Mouse (Mus musculus) forebrain, embryonic 14.5 days (tissue): ENCODE measurements around the gene Dbx1. TPM values are rescaled to one million over a fixed set of nuclear protein-coding genes. Genes with fewer than 3 reads are reported as not detected.

ENCODE experiments used
- ATAC-seq: fragments of 200-750 bp; cut with Nextera tagmentation; 2 replicates; pipeline ENCODE4 v1.8.0; 2017; ENCODE audit warnings: mild to moderate bottlenecking, moderate library complexity
- DNase-seq: peaks from one replicate; pipeline ENCODE4 v3.0.0-alpha.2; 2015; ENCODE audit warnings: low spot score
- H3K27ac ChIP-seq: fragments of 300-500 bp; sonication (generic); 2 replicates; pipeline ENCODE4 v1.5.1; 2014; ENCODE audit warnings: low read depth, mild to moderate bottlenecking, control low read depth, low read length, moderate library complexity
- H3K27me3 ChIP-seq: fragments of 300-500 bp; sonication (generic); replicated peaks from 2 replicates; pipeline ENCODE4 v1.6.1; 2014; ENCODE audit warnings: low read length, control low read depth, mixed read lengths; ENCODE audit not compliant: control insufficient read depth, insufficient read depth
- H3K36me3 ChIP-seq: fragments of 300-500 bp; sonication (generic); 2 replicates; pipeline ENCODE4 v1.6.1; 2014; ENCODE audit warnings: low read length, control low read depth; ENCODE audit not compliant: control insufficient read depth, insufficient read depth
- H3K4me1 ChIP-seq: fragments of 300-500 bp; sonication (generic); 2 replicates; pipeline ENCODE4 v1.6.1; 2014; ENCODE audit warnings: antibody characterized with exemption, low read length, control low read depth; ENCODE audit not compliant: control insufficient read depth, insufficient read depth
- H3K4me2 ChIP-seq: fragments of 300-500 bp; sonication (generic); 2 replicates; pipeline ENCODE4 v1.6.1; 2014; ENCODE audit warnings: mild to moderate bottlenecking, control low read depth, low read length
- H3K4me3 ChIP-seq: fragments of 300-500 bp; sonication (generic); 2 replicates; pipeline ENCODE4 v1.5.1; 2014; ENCODE audit warnings: low read depth, low read length, control low read depth
- H3K9ac ChIP-seq: fragments of 300-500 bp; sonication (generic); 2 replicates; pipeline ENCODE4 v1.6.1; 2014; ENCODE audit warnings: mild to moderate bottlenecking, low read length, control low read depth, moderate library complexity
- H3K9me3 ChIP-seq: fragments of 300-500 bp; sonication (generic); replicated peaks from 2 replicates; pipeline ENCODE4 v1.6.1; 2016; ENCODE audit warnings: low read length, control low read depth, mixed read lengths; ENCODE audit not compliant: control insufficient read depth
- WGBS: fragments of 180-500 bp; shearing (Covaris S2); extraction: QIAGEN DNeasy Blood & Tissue Kit; methylation state at CpG from one replicate; pipeline ENCODE4 v1.1.7; 2014; 5-methylcytosine and 5-hydroxymethylcytosine counted together
- polyA plus RNA-seq: library from polyadenylated mRNA; unstranded; fragments of >200 nt; fragmentation: Nextera tagmentation; extraction: Ambion mirVana; gene quantifications from 2 replicates; pipeline ENCODE4 v1.2.1, GENCODE M21; 2014

Dbx1 gene
- polyA plus RNA-seq, 1 experiment from 2014 or later: 3.8 TPM

- H3K4me1 ChIP-seq: no peaks in the 10 kb centered on the region
- ATAC-seq: no peak
- H3K27me3 ChIP-seq: no peaks in the 10 kb centered on the region
- H3K9ac ChIP-seq: no peak overlapping the region
- H3K27ac ChIP-seq: no peak overlapping the region
- no peak overlapping the region for H3K4me3 ChIP-seq
- no peak for DNase-seq
- no peak overlapping the region for H3K4me2 ChIP-seq
- peaks cover 2% of the 10 kb centered on the region; the same call in 1 of the 2 replicates for H3K36me3 ChIP-seq
- 88% methylated on average over 6 of the region's 6 CpGs for WGBS
- no peaks in the 10 kb centered on the region for H3K9me3 ChIP-seq
Measured at GRCm38 (mm10) chr7:49583176-49583575, 53.5 kb downstream of the Dbx1 start.

GRCm38 (mm10) chr7:49582551-49582950 is 54.1 kb downstream of the Dbx1 start:
- 89% methylated on average over 7 of the region's 7 CpGs for WGBS
- H3K27ac ChIP-seq: no peak overlapping the region
- peaks cover 5% of the 10 kb centered on the region for H3K36me3 ChIP-seq
- no peak for ATAC-seq
- no peak overlapping the region for H3K4me3 ChIP-seq
- H3K4me1 ChIP-seq: no peaks in the 10 kb centered on the region
- H3K4me2 ChIP-seq: no peak overlapping the region
- no peaks in the 10 kb centered on the region for H3K9me3 ChIP-seq
- H3K27me3 ChIP-seq: no peaks in the 10 kb centered on the region
- no peak for DNase-seq
- no peak overlapping the region for H3K9ac ChIP-seq

GRCm38 (mm10) chr7:49581951-49582350 is 54.7 kb downstream of the Dbx1 start:
- DNase-seq: no peak
- ATAC-seq: no peak
- H3K9ac ChIP-seq: no peak overlapping the region
- H3K4me2 ChIP-seq: no peak overlapping the region
- 92% methylated on average over 2 of the region's 2 CpGs for whole genome bisulfite sequencing
- no peak overlapping the region for H3K27ac ChIP-seq
- H3K9me3 ChIP-seq: no peaks in the 10 kb centered on the region
- no peaks in the 10 kb centered on the region for H3K4me1 ChIP-seq
- peaks cover 5% of the 10 kb centered on the region for H3K36me3 ChIP-seq
- H3K4me3 ChIP-seq: no peak overlapping the region
- no peaks in the 10 kb centered on the region for H3K27me3 ChIP-seq

Other genes starting within 250 kb of the Dbx1 start
- 1.6 and 1.8 TPM in 2 replicates for gene Htatip2, start 122.3 kb upstream of the Dbx1 start, polyA plus RNA-seq
- gene Prmt3, start 141.5 kb upstream of the Dbx1 start, polyA plus RNA-seq: 50.2 and 57.4 TPM in 2 replicates